Mouse (Mus musculus) heart, postnatal 36 days (tissue): ENCODE results near the gene Tsnaxip1. TPM values are rescaled to one million over a fixed set of nuclear protein-coding genes. Genes with fewer than 3 reads are reported as not detected.
"Not testable (repeated sequence)": the region's sequence is repeated elsewhere in the genome, so short reads cannot be mapped to it uniquely, and the experiment has no call there.

Source experiments
- DNase-seq, 2 experiments: peaks; one replicate each; pipeline ENCODE4 v3.0.0; 2021 to 2022
- intact Hi-C: fragments of 180-260 bp; cut with DNase I; formaldehyde crosslinking; loops from one replicate; pipeline ENCODE4 v1.15.1; 2025
- total RNA-seq, 2 experiments: library from RNA; stranded (reverse); gene quantifications; 2 replicates each; pipeline ENCODE4 v1.2.3; 2021

Gene Tsnaxip1
- total RNA-seq, 2 experiments from 2014 or later: not detected

GRCm38 (mm10) chr8:105812511-105812910 is 15.0 kb upstream of the Tsnaxip1 start:
- intact Hi-C loops: no loop called here
- no peak for DNase-seq

GRCm38 (mm10) chr8:105813241-105813640 is 14.3 kb upstream of the Tsnaxip1 start:
- intact Hi-C loops: no loop called here
- DNase-seq: no peak

DNA sequence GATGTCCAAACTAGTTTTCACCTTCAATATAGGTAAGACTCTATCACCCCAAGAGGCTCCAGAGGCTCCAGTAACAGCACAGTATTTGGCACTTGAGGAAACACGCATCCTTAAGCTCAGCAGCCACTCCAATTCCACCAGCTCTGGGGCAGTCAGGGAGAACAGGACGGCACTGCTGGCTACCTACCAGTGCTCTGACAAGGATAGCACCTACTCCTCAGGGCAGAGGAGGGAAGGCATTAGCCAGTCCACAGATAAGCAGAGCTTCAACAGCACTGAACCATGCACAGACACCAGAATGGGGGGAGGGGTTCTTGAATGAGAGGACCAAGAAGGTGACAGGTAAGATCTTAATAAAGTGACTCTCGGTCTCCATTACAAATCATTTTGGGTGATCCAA is 7.9 kb upstream of the Tsnaxip1 start:
- DNase-seq: no peak
- intact Hi-C loops: no loop called here

DNA sequence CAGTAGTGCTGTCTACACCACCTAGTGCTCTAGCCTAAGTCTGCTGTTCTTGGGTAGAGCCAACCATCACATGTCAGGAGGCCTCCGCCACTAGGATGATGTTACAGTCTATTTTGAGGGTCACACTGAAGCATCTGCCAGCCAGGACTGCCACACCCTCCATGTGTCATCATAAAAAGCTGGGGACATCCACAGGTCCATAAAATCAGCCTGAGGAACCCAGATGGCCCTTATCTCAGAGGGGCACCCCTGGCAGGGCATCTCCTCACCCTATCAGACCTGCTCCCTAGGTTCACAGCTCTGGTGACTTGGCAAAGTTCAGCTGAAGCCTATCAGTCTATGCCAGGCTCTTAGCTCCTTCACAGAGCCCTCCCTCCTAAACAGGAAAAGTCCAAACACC is 6.6 kb upstream of the Tsnaxip1 start:
- DNase-seq: peak in 1 of 2 experiments; percentile 18
- intact Hi-C loops: no loop called here

DNA sequence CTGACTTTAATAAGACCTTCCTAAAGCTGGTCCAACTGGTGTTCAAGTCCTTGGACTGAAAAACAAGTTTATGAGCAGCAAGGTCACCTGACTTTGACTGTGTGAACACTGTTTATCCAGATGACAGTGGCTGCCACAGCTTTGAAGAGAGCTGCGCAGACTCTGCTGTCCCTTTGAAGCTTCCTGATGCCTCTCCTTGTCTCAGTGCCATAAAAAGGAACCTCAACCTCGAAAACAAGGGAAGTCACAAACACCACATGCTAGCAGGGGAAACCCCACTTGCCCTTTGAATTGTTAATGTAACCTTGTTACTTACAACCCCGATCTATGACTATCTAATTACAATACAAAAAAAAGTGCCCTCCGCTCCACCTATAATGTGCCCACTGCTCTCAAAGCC is 2.0 kb upstream of the Tsnaxip1 start:
- no peak for DNase-seq
- intact Hi-C loops: no loop called here

DNA sequence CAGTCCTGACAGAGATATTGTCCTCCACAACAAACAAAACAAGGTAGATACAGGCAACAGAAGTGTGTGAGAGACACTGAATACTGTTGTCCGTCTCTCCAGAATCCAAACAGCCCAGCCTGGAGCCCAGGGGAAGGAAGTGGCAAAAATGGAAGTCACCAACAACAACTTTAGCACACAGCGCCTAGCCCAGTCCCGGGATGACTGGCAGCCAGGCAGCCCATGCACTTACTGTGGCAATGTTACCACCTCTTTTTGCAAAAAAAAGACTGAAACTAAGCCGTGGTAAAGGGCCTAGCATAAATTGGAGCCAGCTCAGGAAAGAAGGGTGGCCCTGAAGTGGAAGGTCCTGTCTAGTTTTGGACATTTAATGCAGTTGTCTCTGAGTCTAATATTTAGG is 1.2 kb upstream of the Tsnaxip1 start:
- intact Hi-C loops: no loop called here
- DNase-seq: no peak

GRCm38 (mm10) chr8:105833740-105834139 is 6.2 kb downstream of the Tsnaxip1 start:
- DNase-seq, intact Hi-C loops: not testable (repeated sequence)

GRCm38 (mm10) chr8:105835318-105835717 is 7.8 kb downstream of the Tsnaxip1 start:
- intact Hi-C loops: loop anchor here (1.0 kb wide), 2 partner anchors 95 to 187 kb away; no protein-coding TSS in a partner anchor
- peak; percentile 74 to 83 for DNase-seq

DNA sequence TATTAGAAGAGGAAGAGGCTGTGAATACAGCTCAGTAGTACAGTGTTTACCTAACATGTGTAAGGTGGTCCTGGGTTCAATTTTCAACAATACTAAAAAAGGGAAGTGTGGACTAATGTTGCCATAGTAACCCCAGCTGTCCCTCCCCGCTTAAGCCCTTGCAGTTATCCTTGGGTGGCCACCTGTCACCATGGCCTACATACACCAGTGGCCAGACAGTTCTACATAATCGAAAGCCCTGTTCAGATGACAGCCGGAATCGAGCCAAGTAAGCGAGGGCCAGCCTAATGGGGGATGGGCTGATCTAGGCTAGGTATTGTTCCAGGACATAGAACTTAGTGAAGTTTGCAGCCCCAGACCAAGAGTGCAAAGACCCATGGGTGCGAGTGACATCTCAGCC is 9.5 kb downstream of the Tsnaxip1 start:
- DNase-seq: no peak
- intact Hi-C loops: no loop called here

- intact Hi-C loops: no loop called here
- no peak for DNase-seq
These were observed 11.7 kb downstream of the Tsnaxip1 start for GRCm38 (mm10) chr8:105839209-105839608.

- intact Hi-C loops: no loop called here
- DNase-seq: no peak
These were observed 19.1 kb downstream of the Tsnaxip1 start for GRCm38 (mm10) chr8:105846678-105847077.

- DNase-seq: no peak
- intact Hi-C loops: loop anchor here (2.0 to 5.0 kb wide), 2 partner anchors 51 to 82 kb away; partner anchors contain the start of genes Ctrl and Pskh1
These were observed 22.5 kb downstream of the Tsnaxip1 start for GRCm38 (mm10) chr8:105850014-105850413.

DNA sequence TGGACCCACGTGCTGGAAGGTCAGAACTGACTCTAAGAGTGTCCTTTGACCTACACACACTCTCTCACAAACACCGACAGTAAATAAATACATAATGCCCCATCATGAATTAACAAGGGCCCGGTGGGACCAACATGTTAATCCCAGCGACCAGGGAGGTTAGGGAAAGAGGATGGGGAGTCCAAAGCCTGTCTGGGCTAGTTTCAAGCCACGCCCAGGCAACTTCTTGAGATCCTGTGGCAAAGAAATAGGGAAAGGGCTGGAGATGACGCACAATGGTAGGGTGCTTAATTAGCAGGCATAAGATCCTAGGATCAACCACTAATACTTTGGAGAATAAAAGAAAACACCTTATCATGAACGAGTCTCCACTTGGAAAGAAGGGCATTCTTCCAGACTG is 23.1 kb downstream of the Tsnaxip1 start:
- no peak for DNase-seq
- intact Hi-C loops: loop anchor here (2.0 to 5.0 kb wide), 2 partner anchors 50 to 82 kb away; partner anchors contain the start of genes Ctrl and Pskh1

- peak; percentile 89 for DNase-seq
- intact Hi-C loops: loop anchor here (2.0 to 5.0 kb wide), 2 partner anchors 49 to 81 kb away; partner anchors contain the start of genes Ctrl and Pskh1
These were observed 24.2 kb downstream of the Tsnaxip1 start for GRCm38 (mm10) chr8:105851651-105852143.

- intact Hi-C loops: loop anchor here (5.0 kb wide), 1 partner anchor 80 kb away; the partner anchor contains the start of gene Ctrl
- no peak for DNase-seq
These were observed 24.7 kb downstream of the Tsnaxip1 start for GRCm38 (mm10) chr8:105852146-105852729.

DNA sequence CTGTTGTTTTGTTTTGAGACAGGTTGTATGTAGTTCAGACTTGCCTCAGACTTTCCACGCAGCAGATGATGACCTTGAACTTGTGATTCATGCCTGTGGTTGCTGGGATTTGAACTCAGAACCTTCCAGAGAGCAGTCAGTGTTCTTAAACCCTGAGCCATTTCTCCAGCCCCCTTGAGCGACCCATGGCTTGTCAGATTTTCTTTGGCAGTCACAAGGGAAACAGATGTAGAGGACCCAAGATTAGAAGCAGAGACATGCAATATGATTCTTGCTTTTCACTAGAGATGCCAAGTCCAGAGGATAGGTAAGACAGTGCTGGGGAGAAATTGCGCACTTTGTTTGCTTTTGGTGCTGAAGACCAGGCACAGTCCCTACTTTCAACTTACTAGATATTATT is 25.6 kb downstream of the Tsnaxip1 start, which contains the start of gene Cenpt:
TSS of gene Cenpt (minus strand) at position 101 of the 400 bp plus-strand sequence.
- intact Hi-C loops: loop anchor here (5.0 kb wide), 1 partner anchor 79 kb away; the partner anchor contains the start of gene Ctrl
- no peak for DNase-seq

GRCm38 (mm10) chr8:105854303-105854702 is 26.8 kb downstream of the Tsnaxip1 start:
- intact Hi-C loops: loop anchor here (5.0 kb wide), 1 partner anchor 78 kb away; the partner anchor contains the start of gene Ctrl
- no peak for DNase-seq

DNA sequence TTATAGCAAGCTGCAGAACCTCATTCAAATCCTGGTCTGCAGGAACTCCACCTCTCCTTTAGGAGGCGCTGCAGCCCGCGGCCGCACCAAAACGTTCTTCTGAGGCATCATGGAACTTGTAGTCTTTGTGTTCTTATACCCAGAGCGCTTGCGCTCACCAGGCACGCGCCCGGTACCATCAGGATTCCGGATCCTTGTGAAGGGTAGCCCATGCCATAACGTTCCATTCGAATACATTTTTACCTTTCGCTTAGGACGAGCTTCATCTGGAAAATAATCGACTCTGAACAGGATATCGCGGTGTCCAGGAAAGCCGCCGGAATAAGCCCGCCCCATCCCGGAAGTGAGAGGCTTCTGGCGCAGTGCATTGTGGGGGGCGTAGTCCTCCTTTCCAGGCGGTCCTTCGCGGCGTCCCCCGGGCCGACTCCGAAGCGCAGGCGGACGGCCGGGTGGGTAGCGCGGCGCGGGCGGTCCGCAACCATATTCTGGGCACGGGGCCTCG is 27.2 kb downstream of the Tsnaxip1 start, which contains the start of gene Thap11:
TSS of gene Thap11 (plus strand) at position 418 of the 502 bp plus-strand sequence.
- intact Hi-C loops: loop anchor here (5.0 kb wide), 1 partner anchor 78 kb away; the partner anchor contains the start of gene Ctrl
- peak; percentile 91 to 94 for DNase-seq

DNA sequence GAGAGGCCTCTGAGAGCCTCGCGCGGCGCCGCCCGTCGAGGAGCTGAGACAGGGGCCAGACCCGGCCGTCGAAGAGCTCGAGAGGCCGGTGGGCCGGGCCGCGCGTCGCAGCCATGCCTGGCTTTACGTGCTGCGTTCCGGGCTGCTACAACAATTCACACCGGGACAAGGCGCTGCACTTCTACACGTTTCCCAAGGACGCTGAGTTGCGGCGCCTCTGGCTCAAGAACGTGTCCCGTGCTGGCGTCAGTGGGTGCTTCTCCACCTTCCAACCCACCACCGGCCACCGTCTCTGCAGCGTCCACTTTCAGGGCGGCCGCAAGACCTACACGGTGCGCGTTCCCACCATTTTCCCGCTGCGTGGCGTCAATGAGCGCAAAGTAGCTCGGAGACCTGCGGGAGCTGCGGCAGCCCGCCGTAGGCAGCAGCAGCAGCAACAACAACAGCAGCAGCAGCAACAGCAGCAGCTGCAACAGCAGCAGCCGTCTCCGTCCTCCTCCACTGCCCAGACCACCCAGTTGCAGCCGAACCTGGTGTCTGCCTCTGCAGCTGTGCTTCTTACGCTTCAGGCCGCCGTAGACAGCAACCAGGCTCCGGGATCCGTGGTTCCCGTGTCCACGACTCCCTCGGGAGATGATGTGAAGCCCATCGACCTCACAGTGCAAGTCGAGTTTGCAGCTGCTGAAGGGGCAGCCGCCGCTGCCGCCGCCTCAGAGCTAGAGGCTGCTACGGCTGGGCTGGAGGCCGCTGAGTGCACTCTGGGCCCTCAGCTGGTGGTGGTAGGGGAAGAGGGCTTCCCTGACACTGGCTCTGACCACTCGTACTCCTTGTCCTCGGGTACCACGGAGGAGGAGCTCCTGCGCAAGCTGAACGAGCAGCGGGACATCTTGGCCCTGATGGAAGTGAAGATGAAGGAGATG is 28.0 kb downstream of the Tsnaxip1 start:
- peak in 1 of 2 experiments; percentile 53 for DNase-seq
- intact Hi-C loops: no loop called here

- DNase-seq: no peak
- intact Hi-C loops: no loop called here
These were observed 28.8 kb downstream of the Tsnaxip1 start for GRCm38 (mm10) chr8:105856168-105856835.
